Mouse (Mus musculus) stomach, postnatal 0 days (tissue): ENCODE measurements around the gene Ccdc97.
A peak's percentile ranks its signal among the peaks of the same experiment; 100 is the strongest.

Experiments used
- CTCF ChIP-seq: IDR thresholded peaks from 2 replicates; pipeline ENCODE4 v1.5.1; 2016; ENCODE audit warnings: antibody characterized with exemption, low read depth, mild to moderate bottlenecking, moderate library complexity
- EP300 ChIP-seq: optimal IDR thresholded peaks from 2 replicates; pipeline ENCODE3; 2016; ENCODE audit warnings: antibody characterized with exemption

- TF ChIP-seq CTCF (peak; percentile 13; the same call in 1 of the 2 replicates), EP300 (no peak)
Measured at GRCm38 (mm10) chr7:25680514-25681258, 38.2 kb downstream of the Ccdc97 start, which contains the start of gene B9d2.
